ENCODE assay signal across 26 mouse cellular contexts in the genomic region with DNA sequence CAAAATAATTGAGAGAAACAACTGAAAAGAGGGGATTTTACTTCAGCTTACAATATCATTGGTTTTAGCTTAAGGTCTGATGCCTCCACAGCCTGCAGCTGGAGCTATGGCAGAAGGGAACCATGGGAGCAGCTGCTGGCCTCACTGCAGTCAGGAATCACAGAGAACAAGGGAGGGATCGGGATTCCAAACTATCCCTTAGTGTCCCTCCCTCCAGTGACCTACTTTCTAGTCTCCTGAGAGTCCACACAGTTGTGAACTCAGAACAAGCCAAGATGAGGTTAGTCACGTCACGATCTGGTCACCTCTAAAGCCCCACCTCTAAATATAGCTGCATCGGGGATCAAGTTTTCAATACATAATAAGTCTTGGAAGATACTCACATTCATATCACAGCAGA. TPM values are rescaled to one million over a fixed set of nuclear protein-coding genes. Genes with fewer than 3 reads are reported as not detected.
DNase-seq lines count a peak whose midpoint lies in the region; ATAC-seq and TF ChIP-seq lines count a peak whose summit lies in the region.
"Had no signal": no experiment of that assay in that cellular context is flagged by ENCODE, and none has a peak within 500 bp of the region (broad histone marks: within the 10 kb centered on the region; RNA-seq: fewer than 3 reads in every experiment).

No protein-coding gene starts in this region.

- H3K36me3 ChIP-seq in forebrain, embryonic 14.5 days (ENCODE audit: control insufficient read depth, insufficient read depth, low read length) = no peaks in the 10 kb centered on the region
- H3K36me3 ChIP-seq in forebrain, embryonic 12.5 days (replicated peaks) = no peaks in the 10 kb centered on the region
- peaks cover 9% of the 10 kb centered on the region for H3K36me3 ChIP-seq in heart, adult 2 months (ENCODE audit: control insufficient read depth, insufficient read depth, low read length)
- no peaks in the 10 kb centered on the region for H3K36me3 ChIP-seq in midbrain, embryonic 11.5 days (ENCODE audit: control insufficient read depth, insufficient read depth, low read length)
- no peaks in the 10 kb centered on the region for H3K36me3 ChIP-seq in midbrain, embryonic 15.5 days (replicated peaks)
- H3K36me3 ChIP-seq: hindbrain, embryonic 13.5 days; limb, embryonic 13.5 days; liver, embryonic 13.5 days; neural tube, embryonic 13.5 days had no signal

- H3K4me3 ChIP-seq in forebrain, embryonic 14.5 days (ENCODE audit: low read depth, low read length) = no peak overlapping the region
- H3K4me3 ChIP-seq in forebrain, embryonic 12.5 days (replicated peaks) = no peak overlapping the region
- no peak overlapping the region for H3K4me3 ChIP-seq in heart, adult 2 months
- H3K4me3 ChIP-seq in midbrain, embryonic 11.5 days (ENCODE audit: low read depth, low read length) = no peak overlapping the region
- no peak overlapping the region for H3K4me3 ChIP-seq in midbrain, embryonic 15.5 days
- H3K4me3 ChIP-seq: heart, embryonic 15.5 days; hindbrain, embryonic 13.5 days; limb, embryonic 13.5 days; liver, embryonic 13.5 days; neural tube, embryonic 13.5 days had no signal

- no peaks in the 10 kb centered on the region for H3K79me2 ChIP-seq in heart, adult 2 months (replicated peaks; ENCODE audit: control insufficient read depth, insufficient read depth, low read length)

- no peaks in the 10 kb centered on the region for H3K27me3 ChIP-seq in forebrain, embryonic 14.5 days (replicated peaks; ENCODE audit: control insufficient read depth, insufficient read depth, low read length)
- 0 out of 2 replicates have a peak, but pooled peaks cover 2% of the 10 kb centered on the region for H3K27me3 ChIP-seq in forebrain, embryonic 12.5 days
- no peaks in the 10 kb centered on the region for H3K27me3 ChIP-seq in heart, adult 2 months (ENCODE audit: control insufficient read depth, insufficient read depth, low read length)
- no peaks in the 10 kb centered on the region; the same call in 1 of the 2 replicates for H3K27me3 ChIP-seq in midbrain, embryonic 11.5 days (ENCODE audit: control insufficient read depth, insufficient read depth, low read length)
- no peaks in the 10 kb centered on the region for H3K27me3 ChIP-seq in midbrain, embryonic 15.5 days (replicated peaks)
- H3K27me3 ChIP-seq: heart, embryonic 15.5 days; hindbrain, embryonic 13.5 days; limb, embryonic 13.5 days; liver, embryonic 13.5 days; neural tube, embryonic 13.5 days had no signal

- no peak overlapping the region for H3K4me2 ChIP-seq in forebrain, embryonic 14.5 days (ENCODE audit: low read length)
- no peak overlapping the region for H3K4me2 ChIP-seq in forebrain, embryonic 12.5 days
- no peak overlapping the region for H3K4me2 ChIP-seq in midbrain, embryonic 11.5 days
- H3K4me2 ChIP-seq in midbrain, embryonic 15.5 days = no peak overlapping the region
- H3K4me2 ChIP-seq: heart, embryonic 15.5 days; hindbrain, embryonic 13.5 days; limb, embryonic 13.5 days; liver, embryonic 13.5 days; neural tube, embryonic 13.5 days had no signal

- no peak overlapping the region for H3K27ac ChIP-seq in forebrain, embryonic 14.5 days (ENCODE audit: low read depth, low read length)
- no peak overlapping the region for H3K27ac ChIP-seq in forebrain, embryonic 12.5 days
- peak overlapping the region; percentile 41 for H3K27ac ChIP-seq in heart, adult 2 months
- no peak overlapping the region for H3K27ac ChIP-seq in midbrain, embryonic 11.5 days (ENCODE audit: low read depth, low read length)
- H3K27ac ChIP-seq in midbrain, embryonic 15.5 days = no peak overlapping the region
- H3K27ac ChIP-seq: heart, embryonic 15.5 days; hindbrain, embryonic 13.5 days; kidney, postnatal 0 days; limb, embryonic 13.5 days; neural tube, embryonic 13.5 days; stomach, postnatal 0 days had no signal

- TF ChIP-seq POLR2A in heart, adult 2 months (IDR thresholded peaks at IDR 0.05; ENCODE audit: insufficient read depth, low read depth, low read length) = no peak

- no peak for DNase-seq in forebrain, embryonic 14.5 days (ENCODE audit: low spot score)
- DNase-seq in heart, adult 2 months = peak in 1 of 2 experiments; percentile 45
- DNase-seq in heart, postnatal 4 days = no peak
- no peak for DNase-seq in midbrain, embryonic 11.5 days (ENCODE audit: low spot score, missing footprints)
- DNase-seq in retina, embryonic 14.5 days (ENCODE audit: low spot score) = peak; percentile 56
- no peak for DNase-seq in right cerebral cortex, postnatal 14 days
- DNase-seq: adrenal gland, postnatal 25 days; cerebellum, adult 8-10 months; cerebellum, postnatal 36 days; gastrocnemius, postnatal 25 days; kidney, adult 2 months; layer of hippocampus, adult 9-11 months; liver, embryonic 13.5 days; lung, adult 2 months; lung, postnatal 14 days; right cerebral cortex, adult 18-20 months; thymus, adult 2 months had no signal

- no peak overlapping the region for H3K9ac ChIP-seq in forebrain, embryonic 14.5 days (ENCODE audit: low read length)
- H3K9ac ChIP-seq in forebrain, embryonic 12.5 days = no peak overlapping the region
- no peak overlapping the region for H3K9ac ChIP-seq in heart, adult 2 months (ENCODE audit: low read depth, low read length)
- H3K9ac ChIP-seq in midbrain, embryonic 11.5 days (ENCODE audit: low read length) = no peak overlapping the region
- H3K9ac ChIP-seq in midbrain, embryonic 15.5 days = no peak overlapping the region
- H3K9ac ChIP-seq: heart, embryonic 15.5 days; hindbrain, embryonic 13.5 days; limb, embryonic 13.5 days; liver, embryonic 13.5 days; neural tube, embryonic 13.5 days had no signal

- intact Hi-C loops in heart, adult 2 months (cut with DNase I) = no loop called here

- no peak for TF ChIP-seq CTCF in heart, adult 2 months (IDR thresholded peaks at IDR 0.05)

- 0 out of 2 replicates have a peak, but pooled peaks have one; percentile 12 for ATAC-seq in forebrain, embryonic 14.5 days
- no peak for ATAC-seq in forebrain, embryonic 12.5 days (ENCODE audit: low FRiP score)
- peak; percentile 33; the same call in 1 of the 2 replicates for ATAC-seq in midbrain, embryonic 11.5 days (ENCODE audit: low FRiP score)
- ATAC-seq in midbrain, embryonic 15.5 days (replicated peaks) = no peak
- ATAC-seq: CD4-positive, CD25-positive, alpha-beta regulatory T cell, adult 4 months had no signal

- no peaks in the 10 kb centered on the region for H3K9me3 ChIP-seq in forebrain, embryonic 14.5 days (replicated peaks; ENCODE audit: control insufficient read depth, low read length)
- H3K9me3 ChIP-seq in forebrain, embryonic 12.5 days = no peaks in the 10 kb centered on the region
- no peaks in the 10 kb centered on the region for H3K9me3 ChIP-seq in midbrain, embryonic 11.5 days (ENCODE audit: control insufficient read depth, low read length)
- H3K9me3 ChIP-seq in midbrain, embryonic 15.5 days = no peaks in the 10 kb centered on the region
- H3K9me3 ChIP-seq: heart, embryonic 15.5 days; hindbrain, embryonic 13.5 days; limb, embryonic 13.5 days; liver, embryonic 13.5 days; neural tube, embryonic 13.5 days had no signal

- 0 out of 2 replicates have a peak, but pooled peaks have one; percentile 14 for TF ChIP-seq EP300 in heart, adult 2 months (IDR thresholded peaks at IDR 0.05; ENCODE audit: insufficient read depth, low read depth, low read length)

- WGBS in forebrain, embryonic 14.5 days = 70% methylated on average over 4 of the region's 4 CpGs
- 68% methylated on average over 4 of the region's 4 CpGs for WGBS in forebrain, embryonic 12.5 days
- 48% methylated on average over 4 of the region's 4 CpGs for WGBS in heart, adult 2 months
- WGBS in midbrain, embryonic 11.5 days = 75% methylated on average over 4 of the region's 4 CpGs
- 62% methylated on average over 4 of the region's 4 CpGs for WGBS in midbrain, embryonic 15.5 days

- peaks cover 3% of the 10 kb centered on the region for H3K4me1 ChIP-seq in forebrain, embryonic 14.5 days (ENCODE audit: control insufficient read depth, insufficient read depth, low read length)
- peaks cover 35% of the 10 kb centered on the region for H3K4me1 ChIP-seq in forebrain, embryonic 12.5 days
- H3K4me1 ChIP-seq in heart, adult 2 months (ENCODE audit: control insufficient read depth, insufficient read depth, low read length) = peaks cover 2% of the 10 kb centered on the region; the same call in 1 of the 2 replicates
- peaks cover 12% of the 10 kb centered on the region for H3K4me1 ChIP-seq in midbrain, embryonic 11.5 days (ENCODE audit: control insufficient read depth, insufficient read depth, low read length)
- H3K4me1 ChIP-seq in midbrain, embryonic 15.5 days = peaks cover 12% of the 10 kb centered on the region

RNA-seq across cellular contexts. Expression of a gene that starts 57.3 kb away (rescaled TPM):
- 4.6 and 6.2 TPM in 2 replicates for polyA plus RNA-seq in forebrain, embryonic 14.5 days (2014; fragmentation: Nextera tagmentation; extraction: Ambion mirVana)
- 4.3 and 5.8 TPM in 2 replicates for polyA plus RNA-seq in forebrain, embryonic 12.5 days (2016; fragmentation: Nextera tagmentation; extraction: Ambion mirVana)
- total RNA-seq in heart, adult 2 months (2021) = 10 to 100 TPM in 1 of 2 experiments, 1 to 10 TPM in 1; 9.7 to 15.9 TPM
- polyA plus RNA-seq in heart, adult 2 months (2012; rRNA removed) = 10.6 and 16.8 TPM in 2 replicates
- 10 to 100 TPM; 35.7 to 37.3 TPM for total RNA-seq in heart, postnatal 4 days (2021)
- polyA plus RNA-seq in midbrain, embryonic 11.5 days (2014; fragmentation: Nextera tagmentation; extraction: Ambion mirVana) = 9.3 and 10.2 TPM in 2 replicates
- polyA plus RNA-seq in midbrain, embryonic 15.5 days (2015; fragmentation: Nextera tagmentation; extraction: Ambion mirVana) = 7.5 and 9.9 TPM in 2 replicates

Comparison
In these comparisons a context has a peak if more than half of its experiments do, and no peak if none do; other contexts are left out.
1. ATAC-seq: peak in forebrain, embryonic 14.5 days (single experiment) and midbrain, embryonic 11.5 days (single experiment); none in forebrain, embryonic 12.5 days (single experiment) and midbrain, embryonic 15.5 days (single experiment).